Mouse (Mus musculus) ES-E14 (cell line): ENCODE data around the gene Col4a2. TPM values are rescaled to one million over a fixed set of nuclear protein-coding genes. Genes with fewer than 3 reads are reported as not detected.

Experiments used
- DNase-seq: peaks from one replicate; pipeline ENCODE4 v3.0.0-alpha.2; 2013; ENCODE audit warnings: low read depth, low spot score
- H3K27ac ChIP-seq: 2 replicates; pipeline ENCODE4 v1.5.1; 2012; ENCODE audit warnings: low read depth, mild to moderate bottlenecking, low read length, moderate library complexity, mixed read lengths; ENCODE audit not compliant: poor library complexity, insufficient read depth, severe bottlenecking
- H3K36me3 ChIP-seq: 2 replicates; pipeline ENCODE4 v1.6.1; 2012; ENCODE audit warnings: mild to moderate bottlenecking, low read length, moderate library complexity, mixed read lengths; ENCODE audit not compliant: control insufficient read depth, poor library complexity, insufficient read depth, severe bottlenecking
- H3K4me1 ChIP-seq, 2 experiments: fragments of 150-350 bp in 1 of 2; sonication (generic) in 1 of 2; 2 replicates each; pipeline ENCODE4 v1.6.1; 2012; ENCODE audit warnings: low read length in 2 of 2, mild to moderate bottlenecking in 1 of 2, mixed read lengths in 1 of 2; ENCODE audit not compliant: control insufficient read depth in 2 of 2, insufficient read depth in 2 of 2, poor library complexity in 1 of 2
- H3K4me3 ChIP-seq, 2 experiments: fragments of 150-350 bp in 1 of 2; sonication (generic) in 1 of 2; 2 replicates each; pipeline ENCODE4 v1.5.1; 2012; ENCODE audit warnings: low read length in 2 of 2, low read depth in 1 of 2, mild to moderate bottlenecking in 1 of 2, mixed read lengths in 1 of 2; ENCODE audit not compliant: insufficient read depth in 1 of 2, poor library complexity in 1 of 2, severe bottlenecking in 1 of 2
- H3K9ac ChIP-seq: 2 replicates; pipeline ENCODE4 v1.6.1; 2012; ENCODE audit warnings: low read depth, mild to moderate bottlenecking, low read length, mixed read lengths; ENCODE audit not compliant: poor library complexity, insufficient read depth, severe bottlenecking
- H3K9me3 ChIP-seq: fragments of 150-350 bp; sonication (generic); 2 replicates; pipeline ENCODE4 v1.6.1; 2012; ENCODE audit warnings: low read depth, mild to moderate bottlenecking, low read length; ENCODE audit not compliant: control insufficient read depth, insufficient read depth
- CHD2 ChIP-seq: IDR thresholded peaks from 2 replicates; pipeline ENCODE4 v1.6.1; 2014; ENCODE audit warnings: mild to moderate bottlenecking, low read depth, low read length, inconsistent platforms
- HCFC1 ChIP-seq: IDR thresholded peaks from 2 replicates; pipeline ENCODE4 v1.6.1; 2012; ENCODE audit warnings: low read length, inconsistent platforms, borderline replicate concordance; ENCODE audit not compliant: insufficient read depth
- MAFK ChIP-seq: IDR thresholded peaks from 2 replicates; pipeline ENCODE4 v1.6.1; 2014; ENCODE audit warnings: mild to moderate bottlenecking, low read depth, low read length, inconsistent platforms; ENCODE audit not compliant: insufficient read depth
- ZC3H11A ChIP-seq: IDR thresholded peaks from 2 replicates; pipeline ENCODE4 v1.6.1; 2012; ENCODE audit warnings: low read depth, mild to moderate bottlenecking, inconsistent platforms, low read length, borderline replicate concordance
- ZNF384 ChIP-seq: IDR thresholded peaks from 2 replicates; pipeline ENCODE4 v1.6.1; 2012; ENCODE audit warnings: low read depth, low read length, inconsistent platforms
- in situ Hi-C, 2 experiments: fragments of 600-800 bp; cut with MboI; formaldehyde crosslinking; loops; one replicate each; pipeline ENCODE4 v1.15.1; 2025; ENCODE audit warnings: low sequenced_read_pairs in 2 of 2, inconsistent platforms in 1 of 2; ENCODE audit not compliant: unreplicated experiment in 2 of 2
- total RNA-seq: library from RNA; depleted of rRNA; stranded (reverse); fragments of 300-350 nt; gene quantifications from 2 replicates; pipeline ENCODE4 v1.2.3, GENCODE M21; 2012

The Col4a2 gene
- total RNA-seq, 1 experiment = 102 TPM

GRCm38 (mm10) chr8:11309226-11309625, 3.4 kb upstream of the Col4a2 start:
- H3K27ac ChIP-seq = no peak overlapping the region
- H3K4me1 ChIP-seq = peaks cover 0 to 8% of the 10 kb centered on the region in 2 experiments; a peak in 1 of 4 replicates
- TF ChIP-seq HCFC1 = no peak
- no peak for TF ChIP-seq ZNF384
- no peak for TF ChIP-seq MAFK
- TF ChIP-seq ZC3H11A = no peak
- TF ChIP-seq CHD2 = no peak
- no peak overlapping the region for H3K9ac ChIP-seq
- no peaks in the 10 kb centered on the region for H3K36me3 ChIP-seq
- no peak for DNase-seq
- in situ Hi-C loops = loop anchor here (25.0 kb wide), 1 partner anchor 1078 kb away; the partner anchor contains the start of gene Sox1 (in 2 of the 2)
- no peaks in the 10 kb centered on the region for H3K9me3 ChIP-seq
- H3K4me3 ChIP-seq = no peak overlapping the region

- no peaks in the 10 kb centered on the region for H3K9me3 ChIP-seq
- H3K4me3 ChIP-seq = no peak overlapping the region
- H3K36me3 ChIP-seq = no peaks in the 10 kb centered on the region
- H3K27ac ChIP-seq = no peak overlapping the region
- in situ Hi-C loops = loop anchor here (25.0 kb wide), 1 partner anchor 1077 kb away; the partner anchor contains the start of gene Sox1 (in 2 of the 2)
- DNase-seq = no peak
- no peak overlapping the region for H3K9ac ChIP-seq
- peaks cover 0 to 8% of the 10 kb centered on the region in 2 experiments; a peak in 1 of 4 replicates for H3K4me1 ChIP-seq
- TF ChIP-seq MAFK = no peak
- TF ChIP-seq ZNF384 = no peak
- no peak for TF ChIP-seq HCFC1
- no peak for TF ChIP-seq CHD2
- TF ChIP-seq ZC3H11A = no peak
These were observed 2.6 kb upstream of the Col4a2 start for GRCm38 (mm10) chr8:11310049-11310448.

- in situ Hi-C loops = loop anchor here (25.0 kb wide), 1 partner anchor 1075 kb away; the partner anchor contains the start of gene Sox1 (in 2 of the 2)
- peak overlapping the region; percentile 74 for H3K9ac ChIP-seq
- peaks cover 0 to 8% of the 10 kb centered on the region in 2 experiments; a peak in 1 of 4 replicates for H3K4me1 ChIP-seq
- DNase-seq = peak; percentile 28
- no peak for TF ChIP-seq CHD2
- TF ChIP-seq MAFK = no peak
- TF ChIP-seq ZC3H11A = no peak
- no peak for TF ChIP-seq ZNF384
- no peak for TF ChIP-seq HCFC1
- peak overlapping the region; percentile 71 to 77 for H3K4me3 ChIP-seq
- no peaks in the 10 kb centered on the region for H3K9me3 ChIP-seq
- H3K27ac ChIP-seq = no peak overlapping the region
- no peaks in the 10 kb centered on the region for H3K36me3 ChIP-seq
These were observed 790 bp upstream of the Col4a2 start for GRCm38 (mm10) chr8:11311681-11312348.

DNA sequence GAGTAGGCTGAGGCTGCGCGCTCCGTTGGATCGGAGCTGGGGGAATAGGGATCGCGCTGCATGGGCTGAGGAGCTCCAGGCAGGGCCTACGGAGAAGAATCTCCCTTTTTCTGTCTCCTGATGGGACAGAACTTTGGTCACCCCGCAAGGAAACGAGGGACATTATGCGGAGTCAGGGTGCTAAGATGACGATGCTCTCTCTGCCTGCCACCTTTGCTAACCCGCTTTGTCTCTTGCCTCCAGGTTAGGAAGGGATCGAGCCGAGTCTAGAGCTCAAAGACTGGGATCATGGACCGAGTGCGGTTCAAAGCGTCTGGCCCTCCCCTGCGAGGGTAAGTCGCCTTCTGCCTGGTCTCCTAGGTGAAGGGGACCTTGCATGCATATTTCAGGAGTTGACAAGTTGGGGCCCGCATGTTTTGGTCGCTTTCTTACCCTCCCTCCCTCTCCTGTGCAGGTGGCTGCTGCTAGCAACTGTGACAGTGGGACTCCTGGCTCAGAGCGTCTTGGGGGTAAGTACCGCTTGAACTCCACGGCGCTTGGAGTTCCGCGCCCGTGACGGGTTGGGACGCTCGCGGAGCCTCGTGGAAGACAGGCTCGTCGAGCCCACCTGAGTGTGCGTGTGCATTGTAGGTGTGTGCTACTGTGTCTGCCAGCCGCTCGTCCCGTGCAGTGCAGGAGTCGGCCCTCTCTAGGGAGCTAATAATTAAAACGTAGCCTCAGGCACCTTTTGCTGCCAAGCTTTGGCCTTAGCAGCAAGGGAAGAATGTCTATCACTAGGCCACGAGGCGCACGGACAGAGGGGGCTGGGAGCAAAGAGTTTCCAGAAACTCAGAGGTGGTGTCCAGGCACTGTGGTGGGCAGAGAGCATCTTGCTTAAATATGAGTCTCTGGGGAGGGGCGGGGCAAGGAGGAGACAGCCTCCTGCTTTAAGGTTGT, 839 bp downstream of the Col4a2 start:
- Histone ChIP-seq H3K9ac (peak overlapping the region; percentile 74; the same call in 1 of the 2 replicates), H3K27ac (no peak overlapping the region), H3K4me3 (peak overlapping the region; percentile 71 to 77), H3K36me3 (no peaks in the 10 kb centered on the region), H3K4me1 (0 out of 4 replicates have a peak, but pooled peaks cover 0 to under 1% of the 10 kb centered on the region in 2 experiments), H3K9me3 (no peaks in the 10 kb centered on the region)
- TF ChIP-seq CHD2 = no peak
- no peak for TF ChIP-seq MAFK
- peak; percentile 29 for DNase-seq
- in situ Hi-C loops = loop anchor here (25.0 kb wide), 1 partner anchor 1074 kb away; the partner anchor contains the start of gene Sox1 (in 2 of the 2)
